Mouse (Mus musculus): ENCODE results near the gene Evi5.

GRCm38 (mm10) chr5:107722661-107723532 is 152.0 kb downstream of the Evi5 start:
- TF ChIP-seq CTCF (IDR thresholded peaks at IDR 0.05) (no peak), EP300 (IDR thresholded peaks at IDR 0.05) (no peak)

Data from lung, postnatal 0 days (tissue).